Mouse (Mus musculus): ENCODE measurements around the gene Tuba4a.
"Not testable (repeated sequence)": the region's sequence is repeated elsewhere in the genome, so short reads cannot be mapped to it uniquely, and the experiment has no call there.

DNA sequence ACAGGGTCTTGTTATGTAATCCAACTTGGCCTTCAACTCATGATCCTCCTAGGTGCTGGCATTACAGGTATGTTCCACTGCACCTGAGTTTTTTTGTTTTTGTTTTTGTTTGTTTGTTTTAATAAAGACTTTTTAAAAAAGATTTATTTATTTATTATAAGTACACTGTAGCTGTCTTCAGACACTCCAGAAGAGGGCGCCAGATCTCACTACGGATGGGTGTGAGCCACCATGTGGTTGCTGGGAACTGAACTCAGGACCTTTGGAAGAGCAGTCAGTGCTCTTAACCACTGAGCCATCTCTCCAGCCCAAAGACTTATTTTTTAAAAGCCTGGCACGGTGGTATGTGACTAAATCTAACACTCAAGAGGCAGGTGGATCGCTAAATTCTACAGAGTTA is 12.8 kb upstream of the Tuba4a start:
- TF ChIP-seq GATA1 (IDR thresholded peaks at IDR 0.05; ENCODE audit: borderline replicate concordance, low read length); FLI1 (IDR thresholded peaks at IDR 0.05; ENCODE audit: low read length): not testable (repeated sequence)
